Mouse (Mus musculus) ovary, adult 10 weeks (tissue): ENCODE results near the gene Ube2h. TPM values are rescaled to one million over a fixed set of nuclear protein-coding genes. Genes with fewer than 3 reads are reported as not detected.

ENCODE experiments used
- polyA plus RNA-seq: library from polyadenylated mRNA; stranded (reverse); fragments of 350-450 nt; fragmentation: Illumina TruSeq; extraction: RNeasy Lipid Tissue Mini Kit (QIAGEN cat#74804); gene quantifications from one replicate; pipeline ENCODE4 v1.2.3, GENCODE M21; 2014

Gene Ube2h
- polyA plus RNA-seq, result 134 TPM

GRCm38 (mm10) chr6:30304399-30304917, at the start of gene Ube2h:
Gene Ube2h (minus strand): TSS chr6:30304539.

Other genes with a start within 250 kb of the Ube2h start
- 4.2 TPM for gene Zc3hc1, start 86.5 kb upstream of the Ube2h start, polyA plus RNA-seq
- 57.8 TPM for gene Klhdc10, start 97.3 kb upstream of the Ube2h start, polyA plus RNA-seq
- gene Tmem209, start 205.2 kb upstream of the Ube2h start, polyA plus RNA-seq, result 97.8 TPM
- gene Ssmem1, start 205.3 kb upstream of the Ube2h start, polyA plus RNA-seq, result 0.34 TPM
- gene Cpa2, start 237.0 kb upstream of the Ube2h start, polyA plus RNA-seq, result 1.8 TPM